Mouse (Mus musculus): ENCODE measurements around the gene Pilra. TPM values are rescaled to one million over a fixed set of nuclear protein-coding genes. Genes with fewer than 3 reads are reported as not detected.

Gene Pilra
- polyA plus RNA-seq, 1 experiment from 2014 or later = 2.0 TPM

DNA sequence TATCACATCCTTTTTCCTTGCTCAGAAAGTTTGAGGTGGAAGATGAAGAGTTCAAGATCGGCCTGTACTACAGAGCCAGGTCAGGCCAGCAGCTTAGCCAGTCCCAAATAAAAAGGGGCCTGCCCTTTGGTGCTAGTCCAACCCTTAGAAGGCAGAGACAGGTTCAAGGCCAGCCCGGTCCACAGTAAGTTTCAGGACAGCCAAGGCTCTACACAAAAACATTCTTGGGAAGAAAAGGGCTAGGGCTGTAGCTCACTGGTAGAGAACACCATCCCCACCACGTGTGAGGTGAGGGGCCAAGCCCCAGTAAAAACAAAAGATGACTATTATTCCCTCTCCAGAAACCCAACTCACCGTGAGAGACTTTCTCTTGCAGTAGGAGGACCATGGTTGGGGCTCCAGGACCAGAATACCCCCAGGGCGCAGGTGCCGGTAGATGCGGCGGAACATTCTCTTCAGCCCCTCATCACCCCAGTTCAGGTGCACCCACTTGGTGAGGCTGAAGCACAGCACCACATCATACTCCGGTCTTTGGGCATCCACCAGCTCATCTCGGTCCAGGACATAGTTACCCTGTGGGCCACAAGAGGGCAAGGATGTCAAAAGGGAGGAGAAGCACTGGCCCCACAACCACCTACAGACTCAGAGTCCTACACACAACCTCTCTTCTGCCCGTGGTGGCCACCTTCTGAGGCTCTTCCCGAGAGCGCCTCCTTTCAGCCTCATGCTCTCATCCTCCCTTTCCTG is 53.1 kb downstream of the Pilra start:
- ATAC-seq (ENCODE audit: low FRiP score, low TSS enrichment) = no peak
- H3K36me3 ChIP-seq (ENCODE audit: insufficient read depth, low read length) = peaks cover 44% of the 10 kb centered on the region
- peak overlapping the region; percentile 66 for H3K4me2 ChIP-seq (replicated peaks; ENCODE audit: low read depth, low read length)
- peaks cover 37% of the 10 kb centered on the region for H3K4me1 ChIP-seq (ENCODE audit: insufficient read depth, low read length)
- H3K27ac ChIP-seq (ENCODE audit: low read length) = no peak overlapping the region
- H3K9ac ChIP-seq (replicated peaks; ENCODE audit: low read length) = peak overlapping the region; percentile 98
- WGBS = 69% methylated on average over 13 of the region's 13 CpGs
- no peaks in the 10 kb centered on the region for H3K9me3 ChIP-seq (ENCODE audit: low read length)
- peak overlapping the region; percentile 90 for H3K4me3 ChIP-seq (ENCODE audit: low read length)
- no peaks in the 10 kb centered on the region for H3K27me3 ChIP-seq (ENCODE audit: insufficient read depth, low read length)

DNA sequence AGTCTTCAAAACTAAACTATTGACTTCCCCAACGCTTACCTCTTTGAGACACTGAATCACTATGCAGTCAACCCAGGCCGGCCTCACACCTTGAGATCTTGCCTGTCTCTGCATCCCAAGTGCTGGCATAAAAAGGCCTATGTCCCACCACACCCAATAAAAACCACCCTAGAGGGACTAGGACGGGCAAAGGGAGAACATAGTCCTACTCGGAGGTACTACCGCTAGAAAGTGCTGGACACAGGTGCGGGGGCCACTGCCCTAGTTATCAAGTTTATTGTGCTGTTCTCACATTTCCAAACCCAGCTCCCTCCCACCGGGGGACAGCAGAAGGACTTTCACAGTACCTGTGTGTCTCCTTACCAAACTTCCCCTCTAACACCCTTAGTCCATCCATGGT is 54.4 kb downstream of the Pilra start:
- Histone ChIP-seq H3K36me3 (ENCODE audit: insufficient read depth, low read length) (peaks cover 44% of the 10 kb centered on the region), H3K9me3 (ENCODE audit: low read length) (no peaks in the 10 kb centered on the region), H3K9ac (replicated peaks; ENCODE audit: low read length) (no peak overlapping the region), H3K4me3 (ENCODE audit: low read length) (no peak overlapping the region), H3K4me2 (replicated peaks; ENCODE audit: low read depth, low read length) (no peak overlapping the region), H3K4me1 (ENCODE audit: insufficient read depth, low read length) (peaks cover 36% of the 10 kb centered on the region), H3K27me3 (ENCODE audit: insufficient read depth, low read length) (no peaks in the 10 kb centered on the region), H3K27ac (ENCODE audit: low read length) (no peak overlapping the region)
- ATAC-seq (ENCODE audit: low FRiP score, low TSS enrichment) = no peak
- WGBS = 91% methylated on average over 7 of the region's 7 CpGs

DNA sequence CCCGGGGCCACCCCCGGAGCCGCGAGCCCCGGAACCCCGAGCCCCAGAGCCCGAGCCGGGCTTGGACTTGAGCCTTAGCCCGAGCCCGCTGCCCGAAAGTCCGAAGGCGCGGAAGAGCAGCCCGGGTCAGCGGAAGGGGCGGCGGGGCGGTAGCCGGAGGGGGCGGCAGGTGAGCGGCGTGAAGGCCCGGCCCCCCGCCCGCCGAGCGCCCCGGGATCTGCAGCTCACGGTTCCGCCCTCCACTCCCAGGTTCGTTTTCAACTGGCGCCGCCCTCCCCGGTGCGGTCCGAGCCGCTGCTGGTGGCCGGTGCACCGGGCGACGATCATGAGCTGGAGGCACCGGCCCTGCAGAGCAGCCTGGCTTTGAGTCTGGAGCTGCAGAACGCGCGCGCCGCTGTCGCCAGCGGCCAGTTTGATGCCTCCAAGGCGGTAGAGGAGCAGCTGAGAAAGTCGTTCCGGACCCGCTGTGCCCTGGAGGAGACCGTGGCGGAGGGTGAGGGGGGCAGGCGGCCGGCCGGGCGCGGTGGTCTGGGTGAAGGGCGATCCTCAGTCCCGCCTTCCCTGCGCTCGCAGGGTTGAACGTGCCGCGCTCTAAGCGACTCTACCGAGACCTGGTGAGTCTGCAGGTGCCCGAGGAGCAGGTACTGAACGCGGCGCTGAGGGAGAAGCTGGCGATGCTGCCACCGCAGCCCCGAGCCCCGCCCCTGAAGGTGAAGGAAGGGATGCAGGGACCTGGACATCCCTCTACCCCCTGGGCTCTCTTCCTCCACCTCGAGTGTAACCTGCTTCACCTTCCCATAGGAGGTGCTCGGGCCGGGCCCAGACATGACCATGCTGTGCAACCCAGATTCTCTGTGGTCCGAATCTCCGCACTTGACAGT is 56.8 kb downstream of the Pilra start:
- Histone ChIP-seq H3K27ac (ENCODE audit: low read length) (peak overlapping the region; percentile 85), H3K36me3 (ENCODE audit: insufficient read depth, low read length) (peaks cover 38% of the 10 kb centered on the region), H3K4me1 (ENCODE audit: insufficient read depth, low read length) (peaks cover 32% of the 10 kb centered on the region), H3K27me3 (ENCODE audit: insufficient read depth, low read length) (no peaks in the 10 kb centered on the region), H3K9me3 (ENCODE audit: low read length) (no peaks in the 10 kb centered on the region), H3K4me3 (ENCODE audit: low read length) (peak overlapping the region; percentile 69), H3K4me2 (replicated peaks; ENCODE audit: low read depth, low read length) (peak overlapping the region; percentile 92), H3K9ac (replicated peaks; ENCODE audit: low read length) (peak overlapping the region; percentile 84)
- WGBS = under 1% methylated on average over 81 of the region's 83 CpGs
- ATAC-seq (ENCODE audit: low FRiP score, low TSS enrichment) = peak; percentile 25

DNA sequence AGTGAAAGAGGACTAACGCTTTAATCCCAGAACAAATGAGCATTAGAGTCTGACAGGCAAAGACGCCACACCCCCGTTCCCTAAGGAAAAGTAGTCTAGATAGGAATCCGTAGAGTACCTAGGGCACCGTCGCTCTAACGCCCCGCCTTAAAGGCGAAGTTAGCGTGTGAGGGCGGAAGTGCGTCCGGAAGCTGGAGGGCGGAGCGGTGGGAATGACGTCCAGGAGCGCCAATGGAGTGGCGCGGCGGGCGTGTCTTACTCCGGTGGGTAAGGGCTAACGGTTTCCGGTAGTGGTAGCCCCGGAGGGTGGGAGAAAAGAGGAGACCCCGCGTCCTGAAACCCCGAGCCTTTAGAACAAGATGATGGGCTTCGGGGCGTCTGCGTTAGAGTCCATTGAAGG is 57.4 kb downstream of the Pilra start, which contains the start of gene Ppp1r35:
TSS of gene Ppp1r35 (plus strand) at position 215 of the 400 bp plus-strand sequence.
- Histone ChIP-seq H3K4me2 (replicated peaks; ENCODE audit: low read depth, low read length) (peak within 1 kb of the TSS; percentile 92), H3K9me3 (ENCODE audit: low read length) (no peaks in the 10 kb centered on the region), H3K4me1 (ENCODE audit: insufficient read depth, low read length) (peaks cover 26% of the 10 kb centered on the region), H3K36me3 (ENCODE audit: insufficient read depth, low read length) (peaks cover 31% of the 10 kb centered on the region), H3K27me3 (ENCODE audit: insufficient read depth, low read length) (no peaks in the 10 kb centered on the region), H3K27ac (ENCODE audit: low read length) (peak within 1 kb of the TSS; percentile 85), H3K4me3 (ENCODE audit: low read length) (peak within 1 kb of the TSS; percentile 69), H3K9ac (replicated peaks; ENCODE audit: low read length) (peak within 1 kb of the TSS; percentile 84)
- peak; percentile 95 for ATAC-seq (ENCODE audit: low FRiP score, low TSS enrichment)
- WGBS = under 1% methylated on average over 31 of the region's 31 CpGs

DNA sequence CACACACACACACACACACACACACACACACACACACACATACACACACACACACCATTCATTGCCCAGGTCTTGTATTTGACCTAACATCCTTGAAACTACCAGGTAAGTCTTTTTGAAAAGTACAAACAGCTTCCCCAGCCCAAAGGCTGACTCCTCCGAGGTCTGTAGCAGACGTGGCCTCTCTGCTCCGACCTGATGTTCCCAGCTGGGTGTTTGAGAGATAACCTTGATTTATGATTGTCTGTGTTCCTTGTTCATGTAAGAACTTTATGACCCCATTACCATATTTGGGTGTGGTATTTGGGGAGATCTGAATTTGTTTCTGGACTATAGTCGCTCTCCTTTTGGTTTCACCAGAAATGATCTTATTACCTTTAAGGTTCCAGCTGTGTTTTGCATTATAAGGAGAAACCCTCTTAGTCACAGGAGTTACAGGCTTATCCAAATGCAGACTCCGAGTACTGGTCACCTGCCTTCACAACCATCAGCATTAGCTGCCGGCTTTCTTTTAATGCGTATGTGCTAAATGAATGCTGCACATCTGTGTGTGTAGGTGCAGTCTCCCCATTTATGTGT is 58.7 kb downstream of the Pilra start:
- ATAC-seq (ENCODE audit: low FRiP score, low TSS enrichment) = no peak
- Histone ChIP-seq H3K36me3 (ENCODE audit: insufficient read depth, low read length) (peaks cover 23% of the 10 kb centered on the region), H3K9me3 (ENCODE audit: low read length) (no peaks in the 10 kb centered on the region), H3K4me2 (replicated peaks; ENCODE audit: low read depth, low read length) (no peak overlapping the region), H3K9ac (replicated peaks; ENCODE audit: low read length) (no peak overlapping the region), H3K27me3 (ENCODE audit: insufficient read depth, low read length) (no peaks in the 10 kb centered on the region), H3K4me1 (ENCODE audit: insufficient read depth, low read length) (peaks cover 15% of the 10 kb centered on the region), H3K27ac (ENCODE audit: low read length) (no peak overlapping the region), H3K4me3 (ENCODE audit: low read length) (no peak overlapping the region)
- 66% methylated on average over 7 of the region's 7 CpGs for WGBS

DNA sequence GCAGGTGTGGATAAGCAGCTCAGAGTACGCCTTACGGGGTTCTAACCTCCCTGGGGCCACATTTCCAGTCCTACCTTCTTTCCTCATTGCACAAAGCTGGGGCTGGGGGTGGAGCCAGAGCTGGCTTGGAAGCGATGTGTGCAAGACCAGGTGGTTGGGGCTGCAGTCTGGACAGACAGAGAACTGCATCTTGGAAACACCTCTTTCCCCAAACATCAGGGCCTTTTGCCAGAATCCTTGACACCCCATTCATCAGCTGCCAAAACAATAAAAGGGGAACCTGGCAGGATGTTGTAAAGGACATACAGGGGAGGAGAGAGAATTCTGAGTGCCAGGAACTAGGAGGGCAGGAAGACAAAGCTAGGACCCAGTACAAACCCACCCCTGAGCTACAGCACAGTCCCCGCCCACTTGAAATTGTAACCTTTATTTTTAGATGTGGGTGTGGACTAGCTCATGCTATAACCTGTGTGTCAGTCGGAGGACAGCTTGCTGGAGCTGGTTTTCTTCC is 59.6 kb downstream of the Pilra start:
- WGBS = 27% methylated on average over 5 of the region's 5 CpGs
- Histone ChIP-seq H3K27ac (ENCODE audit: low read length) (peak overlapping the region; percentile 9), H3K9ac (replicated peaks; ENCODE audit: low read length) (peak overlapping the region; percentile 24; the same call in 1 of the 2 replicates), H3K9me3 (ENCODE audit: low read length) (no peaks in the 10 kb centered on the region), H3K4me1 (ENCODE audit: insufficient read depth, low read length) (peaks cover 15% of the 10 kb centered on the region), H3K4me3 (ENCODE audit: low read length) (no peak overlapping the region), H3K4me2 (replicated peaks; ENCODE audit: low read depth, low read length) (no peak overlapping the region), H3K36me3 (ENCODE audit: insufficient read depth, low read length) (peaks cover 14% of the 10 kb centered on the region), H3K27me3 (ENCODE audit: insufficient read depth, low read length) (no peaks in the 10 kb centered on the region)
- peak; percentile 47 for ATAC-seq (ENCODE audit: low FRiP score, low TSS enrichment)

DNA sequence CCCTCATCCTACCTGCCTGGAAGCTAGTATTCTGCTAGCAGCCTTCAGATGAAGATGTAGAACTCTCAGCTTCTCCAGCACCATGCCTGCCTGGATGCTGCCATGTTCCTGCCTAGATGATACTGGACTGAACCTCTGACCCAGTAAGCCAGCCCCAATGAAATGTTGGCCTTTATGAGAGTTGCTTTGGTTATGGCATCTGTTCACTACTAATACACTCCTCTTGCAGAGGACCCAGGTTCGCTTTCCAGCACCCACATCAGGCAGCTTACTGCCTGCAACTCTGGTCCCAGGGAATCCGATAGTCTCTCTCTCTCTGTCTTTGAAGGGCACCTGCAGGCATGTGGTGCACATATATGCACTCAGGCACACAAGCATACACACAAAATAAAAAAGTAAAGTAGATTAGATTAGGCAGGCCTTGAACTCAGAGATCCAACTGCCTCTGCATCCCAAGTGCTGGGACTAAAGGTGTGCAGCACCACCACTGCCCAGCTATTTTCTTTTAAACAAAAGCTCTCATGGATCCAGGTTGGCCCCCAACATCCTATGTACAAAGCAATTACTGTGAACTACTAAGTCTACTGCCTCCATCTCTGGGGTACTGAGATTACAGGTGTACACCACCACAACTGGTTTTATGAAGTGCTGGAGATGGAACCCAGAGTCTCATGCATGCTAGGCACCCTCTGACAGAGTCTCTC is 60.3 kb downstream of the Pilra start:
- H3K36me3 ChIP-seq (ENCODE audit: insufficient read depth, low read length) = peaks cover 8% of the 10 kb centered on the region
- H3K27me3 ChIP-seq (ENCODE audit: insufficient read depth, low read length) = no peaks in the 10 kb centered on the region
- H3K9ac ChIP-seq (replicated peaks; ENCODE audit: low read length) = no peak overlapping the region
- H3K4me1 ChIP-seq (ENCODE audit: insufficient read depth, low read length) = peaks cover 15% of the 10 kb centered on the region
- WGBS = 94% methylated on average over 2 of the region's 2 CpGs
- no peak overlapping the region for H3K4me3 ChIP-seq (ENCODE audit: low read length)
- no peak overlapping the region for H3K4me2 ChIP-seq (replicated peaks; ENCODE audit: low read depth, low read length)
- ATAC-seq (ENCODE audit: low FRiP score, low TSS enrichment) = no peak
- H3K27ac ChIP-seq (ENCODE audit: low read length) = peak overlapping the region; percentile 9; the same call in 1 of the 2 replicates
- no peaks in the 10 kb centered on the region for H3K9me3 ChIP-seq (ENCODE audit: low read length)

DNA sequence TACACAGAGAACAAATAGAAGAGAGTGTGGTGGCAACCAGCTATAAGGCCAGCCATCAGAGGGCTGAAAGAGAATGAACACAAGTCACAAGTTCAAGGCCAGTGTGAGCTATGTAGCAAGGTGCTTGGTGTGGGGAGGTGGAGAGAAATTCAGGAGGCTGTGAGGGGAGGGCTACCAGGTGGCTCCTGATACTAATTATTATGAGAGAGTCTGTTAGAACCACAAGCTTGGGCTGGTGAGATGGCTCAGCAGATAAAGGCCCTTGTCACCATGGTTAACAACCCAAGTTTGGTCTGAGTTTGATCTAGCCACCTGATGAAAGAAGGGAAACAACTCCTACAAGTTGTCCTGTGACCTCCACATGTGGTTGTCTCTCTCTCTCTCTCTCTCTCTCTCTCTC is 63.3 kb downstream of the Pilra start:
- H3K9ac ChIP-seq (replicated peaks; ENCODE audit: low read length) = no peak overlapping the region
- H3K9me3 ChIP-seq (ENCODE audit: low read length) = no peaks in the 10 kb centered on the region
- H3K27ac ChIP-seq (ENCODE audit: low read length) = no peak overlapping the region
- H3K27me3 ChIP-seq (ENCODE audit: insufficient read depth, low read length) = no peaks in the 10 kb centered on the region
- 0 out of 2 replicates have a peak, but pooled peaks cover 7% of the 10 kb centered on the region for H3K4me1 ChIP-seq (ENCODE audit: insufficient read depth, low read length)
- no peak overlapping the region for H3K4me3 ChIP-seq (ENCODE audit: low read length)
- H3K4me2 ChIP-seq (replicated peaks; ENCODE audit: low read depth, low read length) = no peak overlapping the region
- no peak for ATAC-seq (ENCODE audit: low FRiP score, low TSS enrichment)
- H3K36me3 ChIP-seq (ENCODE audit: insufficient read depth, low read length) = no peaks in the 10 kb centered on the region
